Mouse (Mus musculus) cerebellum, adult 9-10 months (tissue): Measurements from ENCODE around the gene Eif6.

Experiments used
- DNase-seq: peaks from one replicate; pipeline ENCODE4 v3.0.0; 2022

The Eif6 gene

DNA sequence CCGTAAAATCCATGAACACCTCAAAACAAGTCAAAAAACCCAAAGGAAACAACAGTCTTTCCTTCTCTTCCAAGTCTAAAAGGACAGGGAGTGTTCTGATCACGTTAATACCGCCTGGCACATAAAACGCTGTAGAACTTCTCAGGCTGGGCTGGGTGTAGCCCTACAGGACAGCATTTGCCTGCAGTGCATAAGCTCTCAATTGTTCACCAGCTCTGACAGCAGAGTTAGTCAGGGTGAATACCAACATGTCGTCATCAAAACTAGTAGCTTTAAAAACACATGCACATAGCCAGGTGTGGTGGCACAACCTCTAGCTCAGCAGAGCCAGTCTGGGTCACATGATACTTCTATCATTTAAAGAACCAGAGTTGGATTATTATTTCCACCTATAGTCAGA, 5.9 kb downstream of the Eif6 start:
- peak; percentile 31 for DNase-seq

- peak; percentile 59 for DNase-seq
These were observed 7.1 kb downstream of the Eif6 start for GRCm38 (mm10) chr2:155819449-155820251.

DNA sequence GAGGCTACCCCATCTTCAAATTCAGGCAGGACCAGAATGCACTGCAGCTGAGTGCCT, 7.5 kb downstream of the Eif6 start, which contains the start of gene BC029722:
Gene BC029722 (minus strand): TSS at position 35 of the 57 bp plus-strand sequence.
- no peak for DNase-seq

GRCm38 (mm10) chr2:155818596-155819391, 7.9 kb downstream of the Eif6 start:
- DNase-seq, result peak; percentile 95

DNA sequence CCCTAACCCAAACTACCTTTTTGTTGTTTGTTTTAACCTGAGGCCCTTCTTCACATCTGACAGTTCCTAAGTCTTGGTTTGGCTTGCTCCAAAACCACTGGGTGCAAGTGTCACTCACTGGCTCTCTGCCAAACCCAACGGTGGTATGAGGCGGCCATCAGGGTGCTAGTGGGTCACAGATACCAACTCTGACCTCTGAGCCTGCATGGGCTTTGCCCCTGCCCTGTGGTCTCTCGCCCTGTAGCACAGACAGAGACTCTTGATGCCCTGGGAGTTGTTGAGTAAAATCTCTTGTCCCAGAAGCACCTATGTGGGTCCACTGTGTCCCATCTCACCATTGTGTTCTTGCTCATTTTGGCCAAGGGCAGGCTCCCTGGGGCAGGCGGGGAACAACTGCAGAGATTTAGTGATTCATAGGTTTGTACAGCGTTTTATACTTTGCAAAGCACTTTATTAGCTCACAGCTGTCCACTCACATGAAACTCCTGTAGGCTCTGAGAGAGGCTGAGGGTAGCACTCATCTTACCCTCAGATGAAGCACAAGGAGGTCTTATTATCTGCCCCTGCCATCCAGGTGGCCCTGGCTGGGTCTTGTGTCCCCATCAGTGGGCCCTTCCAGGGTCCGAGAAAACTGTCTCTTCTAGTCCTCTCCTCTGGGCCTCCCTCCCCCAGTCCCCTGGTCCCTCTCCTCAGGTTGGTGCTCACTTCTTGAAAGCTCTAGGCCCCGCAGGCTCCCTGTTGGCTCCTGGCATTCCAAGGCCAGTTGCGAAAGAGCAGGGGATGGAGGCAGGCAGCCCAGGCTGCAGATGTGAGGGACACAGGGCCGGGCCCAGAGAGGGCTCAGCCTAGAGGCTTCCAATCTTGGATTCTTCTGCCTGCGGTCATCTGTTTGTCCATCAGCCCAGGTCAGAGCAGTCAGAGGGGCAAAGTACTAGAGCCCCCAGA, 9.2 kb downstream of the Eif6 start:
- DNase-seq, result peak; percentile 71

GRCm38 (mm10) chr2:155816179-155816578, 10.5 kb downstream of the Eif6 start:
- peak; percentile 79 for DNase-seq

DNA sequence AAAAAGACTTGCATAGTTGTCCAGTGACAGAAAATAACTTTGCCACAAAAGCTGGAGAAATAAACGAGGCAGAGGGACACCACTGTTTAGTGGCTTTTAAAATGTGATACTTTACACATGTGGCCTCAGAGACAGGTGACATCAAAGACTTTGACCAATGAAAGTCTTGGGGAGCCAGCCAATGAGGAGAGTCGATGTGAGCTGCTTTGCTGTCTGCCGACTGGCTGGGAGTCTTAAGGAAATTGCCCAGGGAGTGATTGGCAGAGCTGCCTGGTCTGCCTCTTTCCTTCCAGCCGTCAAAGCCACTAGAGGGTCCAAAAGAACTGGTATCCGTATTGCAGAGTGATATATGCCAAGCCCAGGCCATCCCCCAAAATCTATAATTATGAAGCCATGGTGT, 11.9 kb downstream of the Eif6 start:
- peak; percentile 53 for DNase-seq

DNA sequence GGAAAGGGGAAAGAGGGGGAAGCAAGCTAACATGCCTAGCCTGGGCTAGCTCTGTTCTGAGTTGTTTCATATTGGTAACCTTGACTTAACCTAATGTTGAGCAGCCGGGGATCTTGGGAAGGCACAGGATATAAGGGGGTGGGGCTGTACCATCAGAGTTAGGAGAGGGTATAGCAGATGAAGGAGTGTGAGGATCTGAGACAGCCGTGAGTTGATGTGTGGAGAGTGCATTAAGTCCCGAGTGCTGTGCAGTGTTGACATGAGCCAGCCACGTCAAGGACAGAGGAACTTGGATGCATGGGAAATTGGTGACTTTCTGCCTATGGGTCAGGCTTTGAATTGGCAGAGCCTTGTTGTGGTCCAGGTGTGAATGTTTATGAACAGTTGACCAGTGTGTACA, 14.1 kb downstream of the Eif6 start:
- peak; percentile 65 for DNase-seq

DNA sequence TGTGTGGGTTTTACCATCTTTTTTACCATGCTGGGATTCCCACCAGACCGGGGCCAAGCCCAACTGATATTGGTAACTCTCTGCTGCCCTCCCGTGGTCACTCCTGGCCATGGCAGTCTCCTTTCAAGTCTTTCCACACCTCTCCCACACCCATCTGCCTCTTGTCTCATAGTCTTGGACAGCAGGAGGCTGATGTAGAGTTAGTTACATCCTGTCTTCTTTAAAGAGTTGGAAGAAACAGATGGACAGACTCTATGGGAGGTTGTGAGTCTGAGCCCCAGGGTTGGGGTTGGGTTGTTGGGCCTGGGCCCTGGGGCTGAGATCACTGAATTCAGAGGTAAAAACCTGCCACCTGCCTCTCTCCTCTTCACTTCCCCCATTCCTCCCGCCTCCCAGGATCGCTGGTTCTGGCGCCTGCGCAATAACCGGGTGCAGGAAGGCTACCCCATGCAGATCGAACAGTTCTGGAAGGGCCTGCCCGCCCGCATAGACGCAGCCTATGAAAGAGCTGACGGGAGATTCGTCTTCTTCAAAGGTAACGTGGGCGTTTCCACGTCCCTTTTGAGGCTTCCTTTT, 14.8 kb downstream of the Eif6 start:
- peak; percentile 99 for DNase-seq

GRCm38 (mm10) chr2:155809620-155810019, 17.1 kb downstream of the Eif6 start:
- no peak for DNase-seq

DNA sequence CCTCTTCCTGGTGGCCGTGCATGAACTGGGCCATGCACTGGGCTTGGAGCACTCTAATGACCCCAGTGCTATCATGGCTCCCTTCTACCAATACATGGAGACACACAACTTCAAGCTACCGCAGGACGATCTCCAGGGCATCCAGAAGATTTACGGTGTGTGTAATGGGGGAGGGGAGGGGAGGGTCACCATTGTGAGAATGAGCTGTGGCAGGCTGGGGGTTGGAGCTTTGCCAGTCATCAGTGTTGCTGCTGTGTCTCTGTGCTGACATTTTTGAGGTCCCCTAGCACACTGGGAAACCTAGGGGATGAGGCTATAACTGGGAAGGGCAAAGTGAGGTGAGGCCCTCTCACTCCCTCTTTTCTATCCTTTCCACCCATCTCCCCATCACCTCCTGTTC, 19.3 kb downstream of the Eif6 start:
- DNase-seq, result no peak

DNA sequence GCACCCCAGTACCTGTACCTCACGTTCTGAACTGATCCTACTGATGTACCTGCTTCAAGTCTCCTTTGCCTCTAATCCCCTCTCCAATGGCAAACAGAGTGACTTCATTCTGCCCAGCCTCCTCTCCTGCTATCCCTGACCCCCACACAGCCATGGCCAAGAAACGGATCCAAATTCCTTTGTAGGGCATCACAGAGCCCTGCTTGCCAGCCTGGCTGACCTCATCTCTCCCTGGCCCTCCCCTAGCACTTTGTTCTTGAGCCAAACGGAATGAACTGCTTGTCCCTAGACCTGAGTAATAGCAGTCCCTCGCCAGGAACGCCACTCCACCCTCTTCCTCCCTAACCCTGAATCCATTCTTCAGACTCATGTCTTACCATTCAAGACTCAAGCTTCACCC, 20.2 kb downstream of the Eif6 start:
- DNase-seq, result peak; percentile 98

GRCm38 (mm10) chr2:155805925-155806255, 20.8 kb downstream of the Eif6 start:
- no peak for DNase-seq

GRCm38 (mm10) chr2:155805231-155805924, 21.3 kb downstream of the Eif6 start:
- DNase-seq, result peak; percentile 100

GRCm38 (mm10) chr2:155804053-155804452, 22.7 kb downstream of the Eif6 start:
- DNase-seq, result no peak

GRCm38 (mm10) chr2:155802761-155803160, 24.0 kb downstream of the Eif6 start:
- DNase-seq, result no peak

DNA sequence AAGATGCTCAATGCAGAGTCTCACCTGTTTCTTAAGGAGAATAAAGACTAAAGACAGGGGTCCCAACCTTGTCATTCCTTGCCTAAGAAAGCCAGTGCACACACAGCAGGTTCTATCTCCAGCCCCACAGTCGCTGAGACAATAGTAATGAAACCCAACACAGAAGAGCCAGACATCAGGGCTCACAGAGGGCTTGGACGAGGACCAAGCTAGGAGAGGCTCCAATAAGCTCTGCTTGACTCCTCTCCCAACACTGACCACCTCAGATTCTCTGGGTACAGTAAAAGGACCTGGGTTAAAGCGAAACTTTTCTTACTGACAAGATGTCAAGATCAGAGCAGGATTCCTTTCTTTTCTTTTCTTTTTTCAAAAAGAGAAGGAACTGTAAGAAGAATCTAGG, 28.1 kb downstream of the Eif6 start:
- no peak for DNase-seq

DNA sequence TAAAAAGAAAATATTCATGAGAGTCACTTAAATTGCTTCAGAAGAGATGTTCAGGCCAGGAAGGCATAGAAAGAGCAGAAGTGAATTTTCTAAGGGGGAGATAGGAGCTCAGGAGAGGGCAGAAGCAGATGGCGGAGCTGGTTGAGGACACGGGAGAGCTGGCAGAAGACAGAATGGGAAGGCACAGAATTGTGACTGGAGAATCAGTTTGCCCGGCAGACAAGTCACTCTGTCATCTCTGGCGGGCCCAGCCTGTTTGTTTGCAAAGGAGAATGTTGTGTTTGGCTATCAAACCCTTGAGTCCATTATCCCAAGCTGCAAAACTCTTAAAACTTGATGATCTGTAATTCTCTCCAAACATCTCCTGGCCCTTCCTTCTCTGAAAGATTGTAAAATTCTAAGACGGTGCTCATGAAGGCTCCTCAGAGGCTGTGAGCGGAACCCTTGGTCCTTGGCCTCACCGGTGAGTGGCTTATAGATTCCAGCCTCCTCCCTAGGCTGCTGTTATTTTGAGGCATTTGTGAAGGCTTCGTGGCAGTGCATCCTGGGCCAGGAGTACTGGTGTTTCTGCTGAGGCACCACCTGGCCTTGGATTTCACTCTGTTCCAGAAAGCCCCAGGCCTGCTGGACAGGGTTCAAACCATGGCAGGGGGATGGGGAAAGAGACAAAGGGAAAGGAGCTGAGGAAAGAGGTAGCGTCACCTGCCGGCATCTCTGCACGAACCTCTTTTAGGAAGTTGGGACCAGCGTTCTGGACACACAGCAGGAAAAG, 31.9 kb downstream of the Eif6 start:
- DNase-seq, result peak; percentile 100

GRCm38 (mm10) chr2:155792899-155793298, 33.8 kb downstream of the Eif6 start:
- no peak for DNase-seq

DNA sequence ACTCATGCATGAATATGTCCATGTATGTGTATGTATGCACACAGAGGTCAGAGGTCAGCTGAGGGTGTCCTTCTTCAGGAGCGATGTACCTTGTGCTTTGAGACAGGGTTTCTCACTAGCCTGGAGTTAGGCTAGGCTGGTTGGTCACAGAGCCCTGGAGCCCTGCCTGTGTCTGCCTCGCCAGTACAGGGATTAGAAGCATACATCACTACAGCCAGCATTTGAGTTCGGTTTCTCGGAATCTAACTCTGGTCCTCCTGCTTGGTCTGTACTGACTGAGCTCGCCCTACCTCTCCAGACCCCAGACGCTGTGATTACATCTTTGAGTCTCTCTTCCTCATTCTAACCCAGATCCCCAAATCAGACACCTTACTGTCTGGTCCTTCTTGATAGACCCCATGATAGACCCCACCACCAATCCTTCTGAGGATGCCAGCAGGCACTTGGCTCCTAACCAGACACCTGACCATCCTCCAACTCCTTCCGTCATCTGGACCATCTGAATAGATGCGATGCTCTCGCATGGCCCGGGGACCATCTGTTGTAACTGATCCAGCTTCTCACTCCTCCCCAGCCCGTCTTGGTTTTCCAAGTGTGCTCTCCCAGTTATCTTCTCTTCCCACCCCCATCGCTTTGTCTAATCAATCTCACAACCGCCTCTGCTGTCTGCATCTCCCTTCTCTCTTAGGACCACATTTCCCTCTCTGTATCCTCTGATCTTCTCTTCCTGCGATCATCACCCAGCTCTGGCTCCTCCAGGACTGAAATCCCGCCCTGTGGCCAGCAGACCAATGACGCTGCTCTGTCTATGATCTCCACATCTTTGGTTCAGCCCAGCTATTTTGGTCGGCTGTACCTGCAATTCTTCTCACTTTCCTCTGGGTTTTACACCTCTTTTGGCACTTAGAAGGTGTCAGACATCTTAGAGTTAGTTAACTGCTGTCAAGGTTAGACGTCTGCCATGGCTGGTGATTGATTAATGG, 38.5 kb downstream of the Eif6 start:
- DNase-seq, result peak; percentile 76

DNA sequence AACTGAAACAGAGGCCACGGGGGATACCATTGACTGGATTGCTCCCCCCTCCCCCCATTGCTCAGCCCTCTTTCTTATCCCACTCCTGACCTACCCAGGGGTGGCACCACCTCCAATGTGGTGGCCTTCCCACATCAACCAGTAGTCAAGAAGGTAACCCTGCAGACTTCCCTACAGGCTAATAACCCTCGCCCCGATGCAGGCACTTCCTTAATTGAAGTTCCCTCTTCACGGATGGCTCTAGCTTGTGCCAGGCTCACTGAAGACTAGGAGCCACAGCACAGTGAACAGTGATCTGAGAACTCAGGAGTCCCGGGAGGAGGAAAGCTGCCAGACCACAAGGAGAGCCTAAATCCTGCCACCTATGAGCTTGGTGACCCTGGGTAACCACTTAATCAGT, 39.8 kb downstream of the Eif6 start:
- no peak for DNase-seq
